Mouse (Mus musculus): ENCODE results near the gene Id2. TPM values are rescaled to one million over a fixed set of nuclear protein-coding genes. Genes with fewer than 3 reads are reported as not detected.

Id2 gene
- polyA plus RNA-seq, 1 experiment from 2014 or later, result 511 TPM

DNA sequence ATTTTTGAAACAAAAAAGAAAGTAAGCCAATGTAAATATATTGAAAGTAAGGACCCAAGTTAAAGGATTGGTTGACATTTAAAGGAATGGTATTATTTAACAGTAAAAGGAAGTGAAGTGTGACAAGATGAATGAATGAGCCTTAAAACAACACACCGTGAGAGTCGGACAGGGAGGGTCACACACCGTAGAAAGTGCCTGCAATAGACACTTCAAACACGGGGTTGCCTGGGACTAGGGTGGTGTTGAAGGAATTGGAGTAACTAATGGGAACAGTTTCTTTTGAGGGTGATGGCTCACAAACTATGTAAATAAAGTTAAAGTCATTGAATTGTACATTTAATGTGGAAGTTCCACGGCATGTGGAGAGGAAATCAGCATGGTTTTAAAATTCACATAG, 47.7 kb downstream of the Id2 start:
- no peak for ATAC-seq (replicated peaks; ENCODE audit: insufficient number of reproducible peaks, low FRiP score, low TSS enrichment)
- Histone ChIP-seq H3K4me2 (no peak overlapping the region), H3K36me3 (ENCODE audit: control insufficient read depth, insufficient read depth, low read length) (peaks cover 11% of the 10 kb centered on the region; the same call in 1 of the 2 replicates), H3K27me3 (ENCODE audit: control insufficient read depth, insufficient read depth, low read length) (no peaks in the 10 kb centered on the region), H3K4me1 (ENCODE audit: control insufficient read depth, insufficient read depth, low read length) (no peaks in the 10 kb centered on the region), H3K9ac (ENCODE audit: low read depth, low read length) (no peak overlapping the region), H3K27ac (ENCODE audit: low read depth, low read length) (no peak overlapping the region), H3K9me3 (replicated peaks; ENCODE audit: control insufficient read depth, low read length) (no peaks in the 10 kb centered on the region), H3K4me3 (ENCODE audit: low read depth, low read length) (no peak overlapping the region)
- WGBS (ENCODE audit: insufficient replicate concordance), result 63% methylated on average over 5 of the region's 5 CpGs

DNA sequence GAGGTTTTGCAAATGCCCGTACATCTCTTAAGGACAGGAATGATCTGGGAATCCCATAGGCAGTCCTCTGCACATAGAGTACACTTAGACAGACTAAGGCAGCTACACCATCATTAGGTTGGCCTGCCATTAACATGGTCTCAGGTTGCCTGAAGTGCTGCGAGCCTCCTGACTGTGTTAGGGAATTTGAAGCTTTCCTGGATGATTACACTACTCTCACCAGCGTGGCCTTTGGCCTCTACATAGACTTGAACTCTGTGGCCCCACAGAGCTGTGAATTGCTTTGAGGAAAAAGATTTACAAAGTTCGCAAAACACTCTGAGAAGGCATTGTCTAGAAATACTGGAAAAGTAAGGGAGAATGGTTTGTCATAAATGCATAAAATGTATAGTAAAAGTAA, 52.4 kb downstream of the Id2 start:
- Histone ChIP-seq H3K4me1 (ENCODE audit: control insufficient read depth, insufficient read depth, low read length) (no peaks in the 10 kb centered on the region), H3K27me3 (ENCODE audit: control insufficient read depth, insufficient read depth, low read length) (no peaks in the 10 kb centered on the region), H3K4me3 (ENCODE audit: low read depth, low read length) (no peak overlapping the region), H3K4me2 (no peak overlapping the region), H3K9ac (ENCODE audit: low read depth, low read length) (no peak overlapping the region), H3K9me3 (replicated peaks; ENCODE audit: control insufficient read depth, low read length) (no peaks in the 10 kb centered on the region), H3K36me3 (ENCODE audit: control insufficient read depth, insufficient read depth, low read length) (peaks cover 5% of the 10 kb centered on the region; the same call in 1 of the 2 replicates), H3K27ac (ENCODE audit: low read depth, low read length) (no peak overlapping the region)
- 79% methylated on average over 4 of the region's 4 CpGs for WGBS (ENCODE audit: insufficient replicate concordance)
- ATAC-seq (replicated peaks; ENCODE audit: insufficient number of reproducible peaks, low FRiP score, low TSS enrichment), result no peak

DNA sequence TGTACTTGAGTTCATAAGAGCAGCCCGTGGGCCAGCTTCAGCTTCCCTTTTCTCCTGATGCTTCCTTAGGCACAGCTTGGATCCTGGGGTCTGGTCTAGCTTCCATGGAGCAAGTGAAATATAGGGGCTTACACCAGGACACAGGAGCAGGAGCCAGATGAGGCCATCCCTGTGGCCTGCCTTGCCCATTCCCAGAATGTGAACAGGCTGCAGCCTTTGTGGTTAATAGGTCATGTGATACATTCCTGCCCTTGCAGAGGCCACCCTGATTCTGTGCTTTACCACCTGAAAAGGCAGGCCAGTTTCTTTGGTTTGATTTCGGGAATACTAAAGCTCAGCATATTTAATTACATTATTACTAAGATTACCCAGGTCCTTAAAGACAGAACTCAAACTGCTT, 52.9 kb downstream of the Id2 start:
- H3K27ac ChIP-seq (ENCODE audit: low read depth, low read length), result no peak overlapping the region
- H3K9me3 ChIP-seq (replicated peaks; ENCODE audit: control insufficient read depth, low read length), result no peaks in the 10 kb centered on the region
- no peaks in the 10 kb centered on the region for H3K27me3 ChIP-seq (ENCODE audit: control insufficient read depth, insufficient read depth, low read length)
- peaks cover 5% of the 10 kb centered on the region; the same call in 1 of the 2 replicates for H3K36me3 ChIP-seq (ENCODE audit: control insufficient read depth, insufficient read depth, low read length)
- ATAC-seq (replicated peaks; ENCODE audit: insufficient number of reproducible peaks, low FRiP score, low TSS enrichment), result no peak
- no peak overlapping the region for H3K4me2 ChIP-seq
- H3K4me1 ChIP-seq (ENCODE audit: control insufficient read depth, insufficient read depth, low read length), result no peaks in the 10 kb centered on the region
- WGBS (ENCODE audit: insufficient replicate concordance), result 85% methylated on average over 2 of the region's 2 CpGs
- no peak overlapping the region for H3K9ac ChIP-seq (ENCODE audit: low read depth, low read length)
- no peak overlapping the region for H3K4me3 ChIP-seq (ENCODE audit: low read depth, low read length)

Other genes with a start within 250 kb of the Id2 start
- 45.5 and 46.4 TPM in 2 replicates for gene Kidins220, start 122.2 kb downstream of the Id2 start, polyA plus RNA-seq (2014; fragmentation: Nextera tagmentation; extraction: Ambion mirVana)

Data from heart, embryonic 11.5 days (tissue).